Comparison of ENCODE assay signal across 9 mouse cellular contexts in genomic region chr1:158713301-158714095, GRCm38 (mm10).
DNase-seq lines count a peak whose midpoint lies in the region; ATAC-seq lines count a peak whose summit lies in the region.
"Had no signal": no experiment of that assay in that cellular context is flagged by ENCODE, and none has a peak within 500 bp of the region (broad histone marks: within the 10 kb centered on the region; RNA-seq: fewer than 3 reads in every experiment).

No protein-coding gene starts in this region.

- DNase-seq in gastrocnemius, adult 18-20 months (ENCODE audit: low spot score) = peak; percentile 37
- no peak for DNase-seq in gastrocnemius, postnatal 36 days
- DNase-seq in right cerebral cortex, adult 18-20 months = peak; percentile 30
- no peak for DNase-seq in right cerebral cortex, postnatal 36 days (ENCODE audit: low spot score in 2 of 2)
- peak; percentile 46 for DNase-seq in embryonic facial prominence, embryonic 11.5 days (ENCODE audit: low spot score)
- DNase-seq in left cerebral cortex, postnatal 10 days (ENCODE audit: extremely low spot score in 1 of 2, low spot score in 2 of 2) = peak; percentile 20 to 44
- peak; percentile 23 for DNase-seq in right cerebral cortex, postnatal 14 days
- DNase-seq in thymus, postnatal 36 days = no peak

- ATAC-seq in embryonic facial prominence, embryonic 11.5 days (replicated peaks; ENCODE audit: insufficient number of reproducible peaks, low FRiP score, low TSS enrichment, low read depth) = no peak

- intact Hi-C loops in gastrocnemius, postnatal 36 days (cut with DNase I) = loop anchor here (5.0 kb wide), 2 partner anchors 239 to 424 kb away; no protein-coding TSS in a partner anchor
- intact Hi-C loops in left cerebral cortex, postnatal 10 days (cut with DNase I) = loop anchor here (2.0 to 10.0 kb wide), 3 partner anchors 239 to 1471 kb away; no protein-coding TSS in a partner anchor

- 44% methylated on average over 5 of the region's 5 CpGs for WGBS in embryonic facial prominence, embryonic 11.5 days

- H3K27me3 ChIP-seq in embryonic facial prominence, embryonic 11.5 days (ENCODE audit: control insufficient read depth, insufficient read depth, low read length) = no peaks in the 10 kb centered on the region
- H3K27me3 ChIP-seq: liver, embryonic 15.5 days had no signal

- no peaks in the 10 kb centered on the region for H3K9me3 ChIP-seq in embryonic facial prominence, embryonic 11.5 days (replicated peaks; ENCODE audit: control insufficient read depth, low read length)
- H3K9me3 ChIP-seq: liver, embryonic 15.5 days had no signal

- no peaks in the 10 kb centered on the region for H3K4me1 ChIP-seq in embryonic facial prominence, embryonic 11.5 days (ENCODE audit: control insufficient read depth, insufficient read depth, low read length)
- H3K4me1 ChIP-seq: liver, embryonic 15.5 days had no signal

- no peaks in the 10 kb centered on the region for H3K36me3 ChIP-seq in embryonic facial prominence, embryonic 11.5 days (replicated peaks; ENCODE audit: control insufficient read depth, insufficient read depth, low read depth, low read length)
- H3K36me3 ChIP-seq: liver, embryonic 15.5 days had no signal

- H3K27ac ChIP-seq in embryonic facial prominence, embryonic 11.5 days (replicated peaks; ENCODE audit: low read depth, low read length) = no peak overlapping the region
- H3K27ac ChIP-seq: liver, embryonic 15.5 days had no signal

- no peak overlapping the region for H3K4me3 ChIP-seq in embryonic facial prominence, embryonic 11.5 days (ENCODE audit: low read depth, low read length)
- H3K4me3 ChIP-seq: liver, embryonic 15.5 days had no signal

- no peak overlapping the region for H3K9ac ChIP-seq in embryonic facial prominence, embryonic 11.5 days (replicated peaks; ENCODE audit: low read length)
- H3K9ac ChIP-seq: liver, embryonic 15.5 days had no signal

- no peak overlapping the region for H3K4me2 ChIP-seq in embryonic facial prominence, embryonic 11.5 days (ENCODE audit: low read depth, low read length)
- H3K4me2 ChIP-seq: liver, embryonic 15.5 days had no signal

Comparison
In these comparisons a context has a peak if more than half of its experiments do, and no peak if none do; other contexts are left out.
1. DNase-seq: peak in gastrocnemius, adult 18-20 months (single experiment), right cerebral cortex, adult 18-20 months (single experiment), embryonic facial prominence, embryonic 11.5 days (single experiment), left cerebral cortex, postnatal 10 days (2 of 2) and right cerebral cortex, postnatal 14 days (single experiment); none in gastrocnemius, postnatal 36 days (0 of 2), right cerebral cortex, postnatal 36 days (0 of 2) and thymus, postnatal 36 days (0 of 2).